11 mouse cellular contexts compared by ENCODE assay signal in genomic region chr5:124232360-124233143, GRCm38 (mm10). TPM values are rescaled to one million over a fixed set of nuclear protein-coding genes. Genes with fewer than 3 reads are reported as not detected.
A peak's percentile ranks its signal among the peaks of the same experiment; 100 is the strongest.
DNase-seq lines count a peak whose midpoint lies in the region; ATAC-seq and TF ChIP-seq lines count a peak whose summit lies in the region.
"Had no signal": no experiment of that assay in that cellular context is flagged by ENCODE, and none has a peak within 500 bp of the region (broad histone marks: within the 10 kb centered on the region; RNA-seq: fewer than 3 reads in every experiment).

No protein-coding gene starts in this region.

- H3K4me1 ChIP-seq in hindbrain, embryonic 13.5 days (replicated peaks): peaks cover 32% of the 10 kb centered on the region
- peaks cover 8% of the 10 kb centered on the region; the same call in 1 of the 2 replicates for H3K4me1 ChIP-seq in hindbrain, embryonic 14.5 days (replicated peaks; ENCODE audit: control insufficient read depth, insufficient read depth, low read length)
- H3K4me1 ChIP-seq in embryonic facial prominence, embryonic 10.5 days: peaks cover 40% of the 10 kb centered on the region
- H3K4me1 ChIP-seq in liver, postnatal 0 days (ENCODE audit: insufficient read depth): peaks cover 68% of the 10 kb centered on the region

- 60% methylated on average over 18 of the region's 18 CpGs for WGBS in hindbrain, embryonic 13.5 days
- WGBS in hindbrain, embryonic 14.5 days: 70% methylated on average over 18 of the region's 18 CpGs
- WGBS in embryonic facial prominence, embryonic 10.5 days: 68% methylated on average over 18 of the region's 18 CpGs
- WGBS in liver, postnatal 0 days (ENCODE audit: insufficient replicate concordance): 42% methylated on average over 18 of the region's 18 CpGs

- TF ChIP-seq CTCF in liver, postnatal 0 days (IDR thresholded peaks at IDR 0.05; ENCODE audit: low read depth): no peak

- TF ChIP-seq EP300 in liver, postnatal 0 days (IDR thresholded peaks at IDR 0.05; ENCODE audit: low read depth): peak; percentile 41

- 0 out of 2 replicates have a peak overlapping the region, but pooled peaks have one; percentile 20 for H3K9ac ChIP-seq in hindbrain, embryonic 13.5 days
- no peak overlapping the region; the same call in 1 of the 2 replicates for H3K9ac ChIP-seq in hindbrain, embryonic 14.5 days
- H3K9ac ChIP-seq in liver, postnatal 0 days (replicated peaks): peak overlapping the region; percentile 45

- no peak for DNase-seq in hindbrain, embryonic 14.5 days (ENCODE audit: low spot score)
- DNase-seq in CD4-positive, CD25-positive, alpha-beta regulatory T cell, adult 2 months (ENCODE audit: low read depth, low spot score): peak; percentile 36
- DNase-seq in embryonic facial prominence, embryonic 10.5 days (ENCODE audit: low spot score): no peak
- peak; percentile 69 for DNase-seq in liver, postnatal 0 days
- DNase-seq in urinary bladder, postnatal 4 days (ENCODE audit: low spot score in 2 of 2): no peak
- no peak for DNase-seq in c-Kit-positive CD71-positive TER-119-positive erythroid progenitor cells, embryonic 14.5 days (ENCODE audit: low spot score)
- DNase-seq: cerebellum, postnatal 36 days had no signal

- H3K9me3 ChIP-seq in hindbrain, embryonic 13.5 days: no peaks in the 10 kb centered on the region
- no peaks in the 10 kb centered on the region for H3K9me3 ChIP-seq in hindbrain, embryonic 14.5 days (ENCODE audit: control insufficient read depth, low read length)
- H3K9me3 ChIP-seq in embryonic facial prominence, embryonic 10.5 days: no peaks in the 10 kb centered on the region
- no peaks in the 10 kb centered on the region for H3K9me3 ChIP-seq in liver, postnatal 0 days (ENCODE audit: low read length)
- H3K9me3 ChIP-seq: G1E had no signal

- no peaks in the 10 kb centered on the region for H3K36me3 ChIP-seq in hindbrain, embryonic 13.5 days
- no peaks in the 10 kb centered on the region for H3K36me3 ChIP-seq in hindbrain, embryonic 14.5 days (replicated peaks; ENCODE audit: control insufficient read depth, insufficient read depth)
- no peaks in the 10 kb centered on the region for H3K36me3 ChIP-seq in embryonic facial prominence, embryonic 10.5 days (replicated peaks)
- no peaks in the 10 kb centered on the region for H3K36me3 ChIP-seq in liver, postnatal 0 days (replicated peaks; ENCODE audit: insufficient read depth, low read length)

- 0 out of 2 replicates have a peak overlapping the region, but pooled peaks have one; percentile 5 for H3K27ac ChIP-seq in hindbrain, embryonic 13.5 days
- H3K27ac ChIP-seq in hindbrain, embryonic 14.5 days: no peak overlapping the region
- H3K27ac ChIP-seq in embryonic facial prominence, embryonic 10.5 days (replicated peaks): peak overlapping the region; percentile 1; the same call in 1 of the 2 replicates
- peak overlapping the region; percentile 95 for H3K27ac ChIP-seq in liver, postnatal 0 days (ENCODE audit: low read depth)
- H3K27ac ChIP-seq: macrophage had no signal

- no peak overlapping the region for H3K4me2 ChIP-seq in hindbrain, embryonic 13.5 days
- no peak overlapping the region for H3K4me2 ChIP-seq in hindbrain, embryonic 14.5 days (replicated peaks)
- H3K4me2 ChIP-seq in liver, postnatal 0 days (ENCODE audit: low read depth, low read length): peak overlapping the region; percentile 29

- ATAC-seq in hindbrain, embryonic 13.5 days (ENCODE audit: low FRiP score): no peak
- no peak for ATAC-seq in hindbrain, embryonic 14.5 days (ENCODE audit: low FRiP score)
- ATAC-seq in liver, postnatal 0 days: peak; percentile 74
- ATAC-seq in megakaryocyte, adult 5-6 weeks (ENCODE audit: poor library complexity, severe bottlenecking): no peak

- no peak overlapping the region for H3K4me3 ChIP-seq in hindbrain, embryonic 13.5 days
- H3K4me3 ChIP-seq in hindbrain, embryonic 14.5 days (replicated peaks; ENCODE audit: low read length): no peak overlapping the region
- H3K4me3 ChIP-seq in embryonic facial prominence, embryonic 10.5 days: no peak overlapping the region
- no peak overlapping the region for H3K4me3 ChIP-seq in liver, postnatal 0 days (ENCODE audit: low read depth, low read length)

- H3K27me3 ChIP-seq in hindbrain, embryonic 13.5 days: no peaks in the 10 kb centered on the region
- no peaks in the 10 kb centered on the region for H3K27me3 ChIP-seq in hindbrain, embryonic 14.5 days (ENCODE audit: control insufficient read depth, insufficient read depth, low read length)
- H3K27me3 ChIP-seq in embryonic facial prominence, embryonic 10.5 days (replicated peaks; ENCODE audit: low read depth, poor library complexity, severe bottlenecking): no peaks in the 10 kb centered on the region
- no peaks in the 10 kb centered on the region for H3K27me3 ChIP-seq in liver, postnatal 0 days (ENCODE audit: insufficient read depth, low read length)

RNA-seq across cellular contexts. Expression of gene Pitpnm2, which starts 17.0 kb away (rescaled TPM):
- 7.4 and 8.3 TPM in 2 replicates for polyA plus RNA-seq in hindbrain, embryonic 13.5 days (2015; fragmentation: Nextera tagmentation; extraction: Ambion mirVana)
- polyA plus RNA-seq in hindbrain, embryonic 14.5 days (2014; fragmentation: Nextera tagmentation; extraction: Ambion mirVana): 13.5 and 15.1 TPM in 2 replicates
- 3.2 and 4.0 TPM in 2 replicates for polyA plus RNA-seq in embryonic facial prominence, embryonic 10.5 days (2016; fragmentation: Nextera tagmentation; extraction: Ambion mirVana)
- polyA plus RNA-seq in liver, postnatal 0 days (2015; fragmentation: Nextera tagmentation; extraction: Ambion mirVana): 2.1 and 2.4 TPM in 2 replicates
- total RNA-seq in megakaryocyte, adult 5-6 weeks (2015): 3.3 and 3.5 TPM in 2 replicates
- total RNA-seq in megakaryocyte, adult 5-6 weeks (2017): 1.2 and 7.6 TPM in 2 replicates

Comparison
In these comparisons a context has a peak if more than half of its experiments do, and no peak if none do; other contexts are left out.
1. DNase-seq: peak in CD4-positive, CD25-positive, alpha-beta regulatory T cell, adult 2 months (single experiment) and liver, postnatal 0 days (single experiment); none in hindbrain, embryonic 14.5 days (single experiment), embryonic facial prominence, embryonic 10.5 days (single experiment), urinary bladder, postnatal 4 days (0 of 2) and c-Kit-positive CD71-positive TER-119-positive erythroid progenitor cells, embryonic 14.5 days (single experiment).